Mouse (Mus musculus) bone marrow macrophage, adult 2 months (primary cell): Measurements from ENCODE around the gene Gm44965.

Source experiments
- CTCF ChIP-seq: IDR thresholded peaks from 2 replicates; pipeline ENCODE4 v1.5.1; 2012; ENCODE audit warnings: low read depth, mild to moderate bottlenecking, low read length, moderate library complexity
- POLR2A ChIP-seq: IDR thresholded peaks from 2 replicates; pipeline ENCODE4 v1.6.1; 2012; ENCODE audit warnings: mild to moderate bottlenecking, low read depth, low read length, borderline replicate concordance

DNA sequence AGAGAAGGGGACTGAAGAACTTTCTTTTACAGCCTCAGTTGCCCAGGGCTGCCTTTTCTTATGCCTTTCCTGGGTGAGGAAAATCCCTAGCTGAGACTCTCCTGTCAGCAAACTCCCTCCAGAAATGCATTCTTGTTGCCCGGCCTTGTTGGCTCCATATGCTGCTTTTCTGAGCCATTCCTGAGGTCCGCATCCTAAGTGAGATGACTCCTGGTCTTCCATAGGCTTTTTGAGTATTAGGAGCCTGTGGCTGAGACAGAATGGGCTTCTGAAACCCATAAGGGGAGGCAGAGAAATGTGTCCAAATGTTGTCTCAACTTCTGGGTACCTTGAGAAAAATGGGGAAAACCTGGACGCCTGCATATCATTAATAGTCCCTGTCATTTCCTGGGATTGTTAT is 19.8 kb upstream of the Gm44965 start:
- TF ChIP-seq POLR2A (no peak), CTCF (no peak)
